Mouse (Mus musculus) forebrain, embryonic 14.5 days (tissue): ENCODE measurements around the gene Bend6. TPM values are rescaled to one million over a fixed set of nuclear protein-coding genes. Genes with fewer than 3 reads are reported as not detected.
A peak's percentile ranks its signal among the peaks of the same experiment; 100 is the strongest.
"Not testable (repeated sequence)": the region's sequence is repeated elsewhere in the genome, so short reads cannot be mapped to it uniquely, and the experiment has no call there.

Source experiments
- ATAC-seq: fragments of 200-750 bp; cut with Nextera tagmentation; 2 replicates; pipeline ENCODE4 v1.8.0; 2017; ENCODE audit warnings: mild to moderate bottlenecking, moderate library complexity
- DNase-seq: peaks from one replicate; pipeline ENCODE4 v3.0.0-alpha.2; 2015; ENCODE audit warnings: low spot score
- H3K27ac ChIP-seq: fragments of 300-500 bp; sonication (generic); 2 replicates; pipeline ENCODE4 v1.5.1; 2014; ENCODE audit warnings: low read depth, mild to moderate bottlenecking, control low read depth, low read length, moderate library complexity
- H3K27me3 ChIP-seq: fragments of 300-500 bp; sonication (generic); replicated peaks from 2 replicates; pipeline ENCODE4 v1.6.1; 2014; ENCODE audit warnings: low read length, control low read depth, mixed read lengths; ENCODE audit not compliant: control insufficient read depth, insufficient read depth
- H3K36me3 ChIP-seq: fragments of 300-500 bp; sonication (generic); 2 replicates; pipeline ENCODE4 v1.6.1; 2014; ENCODE audit warnings: low read length, control low read depth; ENCODE audit not compliant: control insufficient read depth, insufficient read depth
- H3K4me1 ChIP-seq: fragments of 300-500 bp; sonication (generic); 2 replicates; pipeline ENCODE4 v1.6.1; 2014; ENCODE audit warnings: antibody characterized with exemption, low read length, control low read depth; ENCODE audit not compliant: control insufficient read depth, insufficient read depth
- H3K4me2 ChIP-seq: fragments of 300-500 bp; sonication (generic); 2 replicates; pipeline ENCODE4 v1.6.1; 2014; ENCODE audit warnings: mild to moderate bottlenecking, control low read depth, low read length
- H3K4me3 ChIP-seq: fragments of 300-500 bp; sonication (generic); 2 replicates; pipeline ENCODE4 v1.5.1; 2014; ENCODE audit warnings: low read depth, low read length, control low read depth
- H3K9ac ChIP-seq: fragments of 300-500 bp; sonication (generic); 2 replicates; pipeline ENCODE4 v1.6.1; 2014; ENCODE audit warnings: mild to moderate bottlenecking, low read length, control low read depth, moderate library complexity
- H3K9me3 ChIP-seq: fragments of 300-500 bp; sonication (generic); replicated peaks from 2 replicates; pipeline ENCODE4 v1.6.1; 2016; ENCODE audit warnings: low read length, control low read depth, mixed read lengths; ENCODE audit not compliant: control insufficient read depth
- WGBS: fragments of 180-500 bp; shearing (Covaris S2); extraction: QIAGEN DNeasy Blood & Tissue Kit; methylation state at CpG from one replicate; pipeline ENCODE4 v1.1.7; 2014; 5-methylcytosine and 5-hydroxymethylcytosine counted together
- polyA plus RNA-seq: library from polyadenylated mRNA; unstranded; fragments of >200 nt; fragmentation: Nextera tagmentation; extraction: Ambion mirVana; gene quantifications from 2 replicates; pipeline ENCODE4 v1.2.1, GENCODE M21; 2014

Gene Bend6
- polyA plus RNA-seq, 1 experiment from 2014 or later = 32.2 TPM

DNA sequence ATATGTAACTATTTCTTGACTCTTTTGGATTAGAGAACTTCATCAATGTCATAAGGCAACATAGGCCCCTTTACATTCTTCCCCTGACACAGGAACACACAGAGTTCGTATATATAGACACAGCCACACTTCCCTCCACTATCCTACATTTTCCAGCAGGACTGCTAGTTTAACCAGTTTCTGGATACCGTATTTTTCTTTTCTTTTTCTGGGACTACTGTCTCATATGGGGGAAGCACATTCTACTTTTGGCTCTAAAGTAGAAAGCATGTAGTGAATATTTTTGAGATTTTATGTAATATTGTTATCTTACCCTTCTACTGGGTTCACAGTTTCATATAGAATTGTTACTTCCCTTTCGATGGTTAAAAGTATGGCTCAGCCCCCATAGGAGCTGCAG lies 38.2 kb downstream of the Bend6 start:
- 96% methylated on average over 3 of the region's 3 CpGs for WGBS
- DNase-seq = no peak

DNA sequence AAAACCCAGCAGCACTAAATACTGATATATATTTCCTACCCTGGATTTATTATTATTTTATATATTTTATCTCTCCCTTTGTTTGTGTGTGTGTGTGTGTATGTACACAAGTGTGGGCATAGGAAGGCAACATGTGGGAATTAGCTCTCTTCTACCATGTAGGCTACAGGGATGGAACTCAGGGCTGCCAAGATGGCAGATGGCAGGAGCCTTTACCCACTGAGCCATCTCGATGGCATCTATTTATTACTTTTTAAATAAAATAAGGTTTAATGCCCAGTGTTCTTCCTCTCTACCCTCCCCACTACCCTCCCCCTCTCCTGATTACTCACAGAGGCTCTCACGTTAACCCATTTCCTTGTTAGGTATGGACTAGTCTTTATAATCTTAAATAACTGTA lies 38.6 kb downstream of the Bend6 start:
- no peak overlapping the region for H3K27ac ChIP-seq
- H3K4me2 ChIP-seq = no peak overlapping the region
- no peaks in the 10 kb centered on the region for H3K36me3 ChIP-seq
- ATAC-seq = no peak
- no peak overlapping the region for H3K4me3 ChIP-seq
- H3K4me1 ChIP-seq = no peaks in the 10 kb centered on the region
- DNase-seq = no peak
- no peaks in the 10 kb centered on the region for H3K9me3 ChIP-seq
- no peak overlapping the region for H3K9ac ChIP-seq
- 86% methylated on average over 2 of the region's 2 CpGs for WGBS
- no peaks in the 10 kb centered on the region for H3K27me3 ChIP-seq

More for the DNA sequence above, 38.2 kb downstream of the Bend6 start:
- no peak for ATAC-seq
- Histone ChIP-seq H3K9me3 (no peaks in the 10 kb centered on the region), H3K9ac (no peak overlapping the region), H3K27me3 (no peaks in the 10 kb centered on the region), H3K4me2 (no peak overlapping the region), H3K36me3 (no peaks in the 10 kb centered on the region), H3K4me3 (no peak overlapping the region), H3K4me1 (no peaks in the 10 kb centered on the region), H3K27ac (no peak overlapping the region)

DNA sequence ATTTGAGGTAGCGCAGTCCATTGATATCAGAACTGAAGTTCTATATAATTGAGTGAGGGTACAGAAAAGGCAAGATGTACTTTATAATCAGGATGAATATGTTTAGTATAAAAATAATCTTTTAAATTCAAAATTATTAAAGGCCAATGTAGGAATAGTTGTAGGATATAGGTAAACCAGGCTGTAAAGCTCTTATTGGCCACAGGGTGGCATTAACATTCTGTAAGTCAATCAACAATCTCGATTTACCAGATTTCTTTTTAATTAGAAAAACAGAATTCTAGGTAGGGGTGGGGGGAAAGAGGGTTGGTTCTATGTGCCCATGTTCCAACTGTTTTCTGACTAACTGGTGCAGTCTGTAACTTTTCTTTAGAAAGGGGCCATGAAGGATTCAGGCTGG lies 60.8 kb downstream of the Bend6 start:
- Histone ChIP-seq H3K9ac (no peak overlapping the region), H3K36me3 (no peaks in the 10 kb centered on the region), H3K27me3 (no peaks in the 10 kb centered on the region), H3K4me2 (no peak overlapping the region), H3K4me1 (no peaks in the 10 kb centered on the region), H3K27ac (no peak overlapping the region), H3K9me3 (no peaks in the 10 kb centered on the region), H3K4me3 (no peak overlapping the region)
- ATAC-seq = no peak
- no peak for DNase-seq
- 96% methylated on average over 2 of the region's 2 CpGs for WGBS

DNA sequence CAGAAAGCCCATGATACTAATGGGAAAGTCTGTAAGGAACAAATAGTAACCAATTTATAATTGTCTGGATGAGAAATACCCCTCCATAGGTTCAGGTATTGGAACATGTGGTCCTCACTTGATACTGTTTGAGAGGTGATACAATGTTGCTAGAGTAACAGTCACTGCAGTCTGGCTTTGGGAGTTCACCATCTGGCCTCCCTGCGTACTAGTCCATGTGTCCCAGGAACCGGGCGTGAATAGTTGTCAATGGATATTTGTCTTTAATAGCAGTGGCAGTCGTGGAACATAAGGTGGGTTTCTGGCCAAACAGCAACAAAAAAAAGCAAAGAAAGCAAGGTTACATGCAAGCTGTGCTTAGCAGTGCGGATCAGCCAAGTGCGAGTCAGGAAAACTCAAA lies 63.8 kb downstream of the Bend6 start:
- H3K4me2 ChIP-seq = no peak overlapping the region
- no peaks in the 10 kb centered on the region for H3K27me3 ChIP-seq
- DNase-seq = peak; percentile 64
- peak; percentile 84 for ATAC-seq
- no peaks in the 10 kb centered on the region for H3K9me3 ChIP-seq
- H3K4me1 ChIP-seq = no peaks in the 10 kb centered on the region
- no peak overlapping the region for H3K27ac ChIP-seq
- no peak overlapping the region for H3K9ac ChIP-seq
- H3K4me3 ChIP-seq = no peak overlapping the region
- no peaks in the 10 kb centered on the region for H3K36me3 ChIP-seq
- 46% methylated on average over 6 of the region's 6 CpGs for WGBS

DNA sequence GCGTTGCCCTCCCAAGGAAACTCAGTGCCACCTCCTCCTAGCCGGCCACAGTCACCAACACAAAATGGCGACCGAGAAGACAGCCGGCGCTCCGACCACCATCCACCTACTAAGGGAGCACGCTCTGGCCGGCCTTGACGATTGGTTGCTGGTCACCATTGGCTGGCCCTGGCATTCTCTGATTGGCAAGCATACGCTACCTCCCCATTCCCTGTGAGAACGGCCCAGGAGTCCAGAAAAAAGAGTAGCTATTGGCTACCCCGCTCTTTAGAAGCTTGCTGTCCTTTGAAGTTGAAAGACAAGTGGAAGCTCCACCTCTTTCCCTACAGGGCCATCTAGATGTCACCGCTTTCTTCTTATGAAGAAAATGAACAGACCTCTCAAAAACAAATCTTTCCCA lies 68.7 kb downstream of the Bend6 start:
- H3K9me3 ChIP-seq, H3K4me2 ChIP-seq, ATAC-seq, H3K4me1 ChIP-seq, H3K9ac ChIP-seq, H3K27me3 ChIP-seq, H3K36me3 ChIP-seq, H3K4me3 ChIP-seq, DNase-seq, H3K27ac ChIP-seq: not testable (repeated sequence)
- WGBS = 95% methylated on average over 14 of the region's 14 CpGs

DNA sequence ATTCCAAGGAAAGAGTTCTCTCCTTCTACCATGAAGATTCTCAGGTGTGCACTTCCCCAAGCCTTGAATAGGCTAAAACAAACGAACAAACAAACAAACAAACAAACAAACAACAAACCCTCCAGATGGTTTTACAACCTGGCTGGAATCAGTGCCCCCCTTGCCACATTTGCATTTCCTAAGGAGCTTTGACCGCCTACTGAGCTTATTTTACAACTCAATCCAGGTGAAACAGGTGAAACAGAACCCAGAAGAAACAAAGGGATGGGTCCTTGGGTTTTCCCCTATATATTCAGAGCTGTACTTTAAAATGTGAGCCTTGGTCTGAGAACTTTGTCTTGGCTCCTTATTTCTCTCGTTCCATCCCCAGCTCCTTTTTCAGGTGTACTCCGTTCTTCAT lies 77.0 kb downstream of the Bend6 start:
- 68% methylated on average over 4 of the region's 4 CpGs for WGBS
- DNase-seq (no peak), ATAC-seq (no peak)
- no peak overlapping the region for H3K27ac ChIP-seq
- H3K9ac ChIP-seq = no peak overlapping the region
- H3K27me3 ChIP-seq = no peaks in the 10 kb centered on the region
- no peaks in the 10 kb centered on the region for H3K4me1 ChIP-seq
- no peaks in the 10 kb centered on the region for H3K9me3 ChIP-seq
- no peak overlapping the region for H3K4me2 ChIP-seq
- H3K4me3 ChIP-seq = no peak overlapping the region
- H3K36me3 ChIP-seq = no peaks in the 10 kb centered on the region

DNA sequence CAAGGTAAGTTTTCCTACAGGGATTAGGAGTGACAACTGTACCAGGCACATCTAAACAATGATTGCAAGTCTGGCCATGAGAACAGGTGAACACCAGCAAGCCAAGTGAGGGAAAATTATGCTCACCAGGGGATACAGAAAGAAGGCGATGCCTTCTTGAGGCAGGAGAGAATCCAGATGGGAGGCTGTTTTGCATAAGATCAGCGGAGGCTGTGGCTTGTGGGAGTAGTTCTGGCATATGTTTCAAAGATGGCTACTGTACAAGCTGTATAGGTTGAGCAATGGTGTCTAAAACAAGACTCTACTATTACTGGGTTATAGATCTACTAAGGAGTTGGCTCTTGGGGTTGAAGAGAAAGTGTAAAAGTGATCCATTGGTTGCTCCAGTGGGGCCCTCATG lies 89.7 kb downstream of the Bend6 start:
- Histone ChIP-seq H3K27me3 (no peaks in the 10 kb centered on the region), H3K4me3 (no peak overlapping the region), H3K4me1 (peaks cover 8% of the 10 kb centered on the region), H3K9me3 (no peaks in the 10 kb centered on the region), H3K4me2 (no peak overlapping the region), H3K9ac (no peak overlapping the region), H3K27ac (no peak overlapping the region), H3K36me3 (0 out of 2 replicates have a peak, but pooled peaks cover 2% of the 10 kb centered on the region)
- ATAC-seq (no peak), DNase-seq (no peak)
- 78% methylated on average over 2 of the region's 2 CpGs for WGBS

DNA sequence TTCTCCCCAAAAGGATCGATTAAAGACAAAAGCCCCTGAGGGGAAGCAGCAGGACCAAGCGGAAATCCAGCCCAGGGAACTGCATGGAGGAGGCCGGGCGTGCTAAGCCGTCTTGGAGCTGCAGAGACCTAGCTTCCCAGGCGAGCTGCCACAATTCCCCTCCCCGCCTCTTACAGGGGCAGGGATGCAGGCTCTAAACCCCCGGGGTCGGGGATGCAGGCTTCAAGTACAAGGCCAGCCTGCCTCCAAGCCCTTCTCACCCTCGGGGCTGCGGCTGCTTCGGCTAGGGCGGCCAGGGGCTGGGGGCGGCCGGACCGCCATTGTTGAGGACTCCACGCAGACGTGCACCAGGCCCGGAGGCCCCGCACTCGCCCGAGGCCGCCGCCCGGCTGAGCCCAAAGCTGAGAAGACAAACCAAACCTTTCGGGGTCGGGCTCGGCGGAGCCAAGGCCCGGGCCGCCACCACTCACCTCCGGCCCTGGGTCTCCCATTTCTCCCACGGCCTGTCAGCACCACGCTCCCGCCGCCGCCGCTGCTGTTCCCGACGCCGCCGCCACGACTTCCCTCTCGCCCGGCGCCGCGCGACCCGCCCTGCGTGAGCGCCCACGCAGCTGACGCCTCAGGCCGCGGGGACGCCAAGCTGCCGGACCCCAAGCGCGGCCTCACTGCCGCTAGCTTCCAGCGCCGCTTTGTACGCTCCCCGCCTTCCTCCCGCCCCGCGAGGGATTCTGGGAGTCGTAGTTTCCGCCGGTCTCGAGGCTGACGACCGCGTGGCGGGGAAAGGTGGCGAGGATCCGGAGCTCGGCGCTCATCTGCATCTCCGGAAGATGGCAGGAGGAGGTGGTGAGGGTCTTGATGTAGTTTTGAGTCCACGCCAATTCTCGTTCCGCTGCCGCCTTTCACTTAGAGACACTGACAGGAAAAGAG lies 93.5 kb downstream of the Bend6 start, which contains the start of gene Zfp451:
TSS of gene Zfp451 (minus strand) at position 728 of the 927 bp plus-strand sequence.
- no peaks in the 10 kb centered on the region for H3K27me3 ChIP-seq
- H3K4me1 ChIP-seq = peaks cover 18% of the 10 kb centered on the region
- peaks cover 29% of the 10 kb centered on the region for H3K36me3 ChIP-seq
- H3K4me2 ChIP-seq = peak within 1 kb of the TSS; percentile 80
- H3K9ac ChIP-seq = peak within 1 kb of the TSS; percentile 99
- DNase-seq (peak; percentile 97), ATAC-seq (peak; percentile 96)
- H3K27ac ChIP-seq = peak within 1 kb of the TSS; percentile 91
- peak within 1 kb of the TSS; percentile 94 for H3K4me3 ChIP-seq
- under 1% methylated on average over 84 of the region's 85 CpGs for WGBS
- no peaks in the 10 kb centered on the region for H3K9me3 ChIP-seq

DNA sequence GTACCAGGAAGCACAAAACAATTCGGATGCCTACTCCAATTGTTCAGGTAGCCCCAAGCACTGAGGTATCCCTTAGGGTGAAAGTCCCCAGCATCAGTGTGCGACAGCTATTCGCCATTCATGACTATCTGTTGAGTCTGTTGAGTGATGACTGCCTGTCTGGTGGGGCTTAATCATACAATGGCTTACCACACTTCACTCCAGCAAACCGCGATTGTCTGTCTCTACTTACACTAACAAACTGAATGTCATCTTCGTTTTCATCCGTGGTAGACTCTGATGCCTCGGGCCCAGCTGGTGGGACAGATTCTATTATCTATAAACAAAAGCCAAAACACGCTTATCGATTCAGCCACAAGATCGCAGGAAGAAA lies 94.1 kb downstream of the Bend6 start:
- Histone ChIP-seq H3K27me3 (no peaks in the 10 kb centered on the region), H3K4me1 (peaks cover 18% of the 10 kb centered on the region), H3K4me3 (peak overlapping the region; percentile 94), H3K4me2 (peak overlapping the region; percentile 80), H3K27ac (peak overlapping the region; percentile 91), H3K36me3 (peaks cover 34% of the 10 kb centered on the region), H3K9me3 (no peaks in the 10 kb centered on the region), H3K9ac (peak overlapping the region; percentile 99)
- ATAC-seq (peak; percentile 2), DNase-seq (no peak)
- 8% methylated on average over 11 of the region's 11 CpGs for WGBS
